Mouse (Mus musculus): Measurements from ENCODE around the gene Dynlt1b.
A peak's percentile ranks its signal among the peaks of the same experiment; 100 is the strongest.
"Not testable (repeated sequence)": the region's sequence is repeated elsewhere in the genome, so short reads cannot be mapped to it uniquely, and the experiment has no call there.

Gene Dynlt1b

GRCm38 (mm10) chr17:6461083-6461595 is 31.2 kb downstream of the Dynlt1b start:
- not testable (repeated sequence) for DNase-seq (ENCODE audit: low spot score in 2 of 2)

- DNase-seq (ENCODE audit: low spot score in 2 of 2): not testable (repeated sequence)
These were observed 35.8 kb downstream of the Dynlt1b start for GRCm38 (mm10) chr17:6465735-6466134.

GRCm38 (mm10) chr17:6467638-6468461 is 37.9 kb downstream of the Dynlt1b start:
- peak in 1 of 2 experiments; percentile 37 for DNase-seq (ENCODE audit: low spot score in 2 of 2)

- not testable (repeated sequence) for DNase-seq (ENCODE audit: low spot score in 2 of 2)
These were observed 40.1 kb downstream of the Dynlt1b start for GRCm38 (mm10) chr17:6470031-6470430.

GRCm38 (mm10) chr17:6470671-6471070 is 40.8 kb downstream of the Dynlt1b start:
- not testable (repeated sequence) for DNase-seq (ENCODE audit: low spot score in 2 of 2)

- not testable (repeated sequence) for DNase-seq (ENCODE audit: low spot score in 2 of 2)
These were observed 45.4 kb downstream of the Dynlt1b start for GRCm38 (mm10) chr17:6475270-6475669.

- not testable (repeated sequence) for DNase-seq (ENCODE audit: low spot score in 2 of 2)
These were observed 46.0 kb downstream of the Dynlt1b start for GRCm38 (mm10) chr17:6475913-6476312.

GRCm38 (mm10) chr17:6476495-6476947 is 46.6 kb downstream of the Dynlt1b start:
- DNase-seq (ENCODE audit: low spot score in 2 of 2): not testable (repeated sequence)

- DNase-seq (ENCODE audit: low spot score in 2 of 2): not testable (repeated sequence)
These were observed 47.1 kb downstream of the Dynlt1b start for GRCm38 (mm10) chr17:6477026-6477425.

GRCm38 (mm10) chr17:6480855-6481589 is 51.1 kb downstream of the Dynlt1b start:
- DNase-seq (ENCODE audit: low spot score in 2 of 2): not testable (repeated sequence)

GRCm38 (mm10) chr17:6481590-6481963 is 51.7 kb downstream of the Dynlt1b start:
- not testable (repeated sequence) for DNase-seq (ENCODE audit: low spot score in 2 of 2)

GRCm38 (mm10) chr17:6482248-6482647 is 52.3 kb downstream of the Dynlt1b start:
- not testable (repeated sequence) for DNase-seq (ENCODE audit: low spot score in 2 of 2)
